Mouse (Mus musculus): ENCODE data around the gene Sla2. TPM values are rescaled to one million over a fixed set of nuclear protein-coding genes. Genes with fewer than 3 reads are reported as not detected.
"Not testable (repeated sequence)": the region's sequence is repeated elsewhere in the genome, so short reads cannot be mapped to it uniquely, and the experiment has no call there.

The Sla2 gene
- total RNA-seq, 4 experiments from 2014 or later = 0.09 TPM; not detected in 3

DNA sequence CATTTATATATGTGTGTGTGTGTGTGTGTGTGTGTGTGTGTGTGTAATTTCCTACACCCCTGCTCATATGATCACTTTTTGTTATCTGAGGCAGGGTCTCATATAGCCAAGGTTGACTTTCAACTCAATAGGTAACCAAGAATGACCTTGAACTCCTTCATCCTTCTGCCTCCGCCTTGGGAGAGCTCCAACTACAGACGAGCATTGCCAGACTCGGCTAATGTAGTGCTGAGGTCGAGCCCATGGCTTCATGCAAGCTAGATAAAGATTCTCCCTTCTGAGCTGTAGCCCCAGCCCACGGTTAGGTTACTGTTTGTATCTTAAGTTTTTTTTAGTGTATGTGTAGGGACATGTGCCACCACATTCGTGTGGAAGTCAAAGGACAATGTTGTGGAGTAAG is 14.9 kb upstream of the Sla2 start:
- no peak for DNase-seq (ENCODE audit: low spot score)

DNA sequence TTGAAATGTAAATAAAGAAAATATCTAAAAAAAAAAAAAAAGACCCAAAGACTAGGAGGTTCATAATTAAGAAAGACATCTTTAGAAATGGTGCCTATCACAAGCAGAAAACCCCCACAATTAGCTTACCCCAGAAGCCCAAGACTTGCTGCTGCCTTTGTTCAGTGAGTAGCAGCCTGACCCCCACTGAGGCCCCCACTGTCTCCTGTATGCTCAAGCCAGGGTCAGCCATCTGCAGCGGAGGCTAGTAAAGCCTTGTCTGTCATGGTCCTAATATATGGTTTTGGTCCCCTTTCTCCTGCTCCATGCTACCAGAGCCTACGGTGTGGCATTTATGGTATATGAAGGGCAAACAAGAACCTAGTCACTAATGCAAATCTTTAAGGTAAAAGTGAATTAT is 14.4 kb upstream of the Sla2 start:
- DNase-seq (ENCODE audit: low spot score) = no peak

- no peak for DNase-seq (ENCODE audit: low spot score)
These were observed 12.2 kb upstream of the Sla2 start for GRCm38 (mm10) chr2:156899184-156899583.

DNA sequence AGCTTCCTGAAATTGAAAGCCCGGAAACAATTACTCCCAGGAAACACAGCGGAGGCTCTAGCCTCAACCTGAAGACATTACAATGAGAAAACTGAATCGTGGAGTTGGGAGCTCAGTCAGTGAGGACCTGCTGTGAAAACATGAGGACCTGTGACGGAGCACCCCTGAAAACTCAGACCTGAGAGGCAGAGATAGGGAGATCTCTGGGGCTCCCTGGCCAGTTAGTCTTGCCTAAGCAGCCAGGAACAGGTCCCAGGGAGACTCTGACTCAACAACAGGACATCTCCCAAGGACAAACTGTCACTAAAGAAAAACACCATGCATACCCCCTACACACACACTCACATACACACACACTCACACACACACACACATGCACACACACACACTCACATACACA is 11.4 kb upstream of the Sla2 start:
- no peak for DNase-seq (ENCODE audit: low spot score)

DNA sequence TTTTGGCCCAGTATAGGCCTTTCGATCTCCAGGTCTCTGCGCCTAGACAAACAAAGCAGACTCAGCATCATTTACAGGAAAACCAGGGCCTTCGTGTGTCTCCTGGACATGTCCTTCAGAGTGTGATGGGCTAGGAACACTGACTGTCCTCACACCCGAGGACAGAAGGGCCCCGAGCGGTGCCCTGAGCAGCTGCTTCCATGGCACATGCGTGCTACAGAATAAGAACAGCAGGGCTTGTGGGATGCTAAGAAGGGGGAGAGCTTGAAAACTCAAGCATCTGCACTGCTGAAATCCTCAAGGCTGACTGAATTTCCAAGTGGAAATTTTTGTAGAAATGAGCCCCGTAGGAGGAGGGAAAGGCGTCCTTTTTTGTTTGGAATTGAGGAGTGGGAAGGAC is 10.0 kb upstream of the Sla2 start:
- DNase-seq (ENCODE audit: low spot score) = no peak

DNA sequence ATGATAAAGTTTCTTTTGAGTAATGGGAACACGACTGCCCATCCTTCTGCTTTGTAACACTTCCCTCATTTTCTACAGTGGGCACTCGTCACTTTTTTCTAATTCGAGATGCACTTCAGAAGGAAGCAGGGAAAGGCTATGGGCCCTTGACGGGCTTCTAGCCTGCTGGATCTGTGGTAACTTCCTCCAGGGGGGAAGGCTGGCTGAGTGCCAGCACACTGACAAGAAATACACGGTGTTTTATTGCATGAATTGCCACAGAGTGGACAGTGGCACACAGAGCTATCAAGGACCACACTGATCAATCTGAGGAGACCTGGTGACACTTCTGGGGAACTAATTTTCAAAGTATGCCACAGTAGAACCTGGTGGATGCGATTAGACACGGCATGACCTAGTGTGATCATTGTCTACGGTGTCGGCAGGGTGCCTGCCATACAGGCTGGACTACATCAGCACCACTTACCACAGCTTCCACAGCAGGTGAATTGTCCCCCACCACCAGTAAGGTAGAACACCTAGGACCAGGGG is 9.5 kb upstream of the Sla2 start:
- DNase-seq (ENCODE audit: low spot score) = no peak

DNA sequence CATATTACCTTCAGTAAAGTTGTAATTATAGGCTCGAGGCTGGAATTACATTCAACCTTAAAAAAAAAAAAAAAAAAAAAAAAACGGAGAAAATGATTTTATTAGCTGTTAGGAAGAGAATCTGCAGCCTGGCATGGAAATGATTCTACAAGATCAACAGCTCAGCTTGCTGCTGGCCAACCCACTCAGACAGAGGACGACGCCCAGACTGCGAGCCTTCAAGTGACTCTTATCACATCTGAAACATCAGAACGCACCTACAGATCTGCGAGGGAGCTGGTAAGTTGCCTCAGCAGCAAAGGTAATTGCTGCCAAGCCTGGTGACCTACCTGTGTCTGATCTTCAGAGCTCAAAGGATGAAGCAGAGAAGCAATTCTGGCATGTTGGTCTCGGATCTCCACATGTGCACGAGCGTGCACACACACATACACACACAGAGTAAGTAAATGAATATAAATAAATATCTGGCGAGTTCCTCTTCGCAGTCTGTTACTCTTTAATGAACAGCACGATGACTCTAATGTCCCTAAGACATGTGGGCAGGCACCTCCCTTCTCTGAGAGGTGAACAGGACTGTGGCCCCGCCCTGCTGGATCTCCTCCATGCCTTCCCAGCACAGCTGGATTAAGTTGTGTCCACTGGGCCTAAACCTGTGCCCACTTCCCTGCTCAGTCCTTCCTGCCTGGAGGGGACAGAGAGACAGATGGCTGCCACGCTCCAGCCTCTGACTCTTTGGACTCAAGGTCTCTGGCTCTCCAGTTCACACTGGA is 7.7 kb upstream of the Sla2 start:
- DNase-seq (ENCODE audit: low spot score) = no peak

DNA sequence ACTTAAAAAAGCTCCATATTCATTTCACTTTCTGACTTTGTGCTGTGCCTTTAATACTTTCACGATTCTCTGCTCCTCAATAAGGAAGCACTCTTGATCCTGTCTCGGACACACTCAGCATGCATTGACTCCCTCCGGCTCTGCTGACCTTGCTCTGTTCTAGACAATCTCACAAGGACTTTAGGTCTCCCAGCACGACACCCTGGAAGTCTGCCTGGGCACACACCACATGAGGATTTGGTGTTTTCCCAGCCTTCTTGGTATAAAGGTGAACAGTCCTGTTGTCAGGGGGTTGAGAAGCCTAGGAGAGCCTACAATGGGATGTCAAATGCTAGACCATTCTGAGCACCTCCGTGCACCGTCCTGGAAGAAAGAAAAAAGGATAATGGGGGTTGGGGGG is 5.8 kb upstream of the Sla2 start:
- no peak for DNase-seq (ENCODE audit: low spot score)

- DNase-seq (ENCODE audit: low spot score) = no peak
These were observed 5.2 kb upstream of the Sla2 start for GRCm38 (mm10) chr2:156892240-156892639.

- DNase-seq (ENCODE audit: low spot score) = no peak
These were observed 1.5 kb upstream of the Sla2 start for GRCm38 (mm10) chr2:156888490-156888889.

DNA sequence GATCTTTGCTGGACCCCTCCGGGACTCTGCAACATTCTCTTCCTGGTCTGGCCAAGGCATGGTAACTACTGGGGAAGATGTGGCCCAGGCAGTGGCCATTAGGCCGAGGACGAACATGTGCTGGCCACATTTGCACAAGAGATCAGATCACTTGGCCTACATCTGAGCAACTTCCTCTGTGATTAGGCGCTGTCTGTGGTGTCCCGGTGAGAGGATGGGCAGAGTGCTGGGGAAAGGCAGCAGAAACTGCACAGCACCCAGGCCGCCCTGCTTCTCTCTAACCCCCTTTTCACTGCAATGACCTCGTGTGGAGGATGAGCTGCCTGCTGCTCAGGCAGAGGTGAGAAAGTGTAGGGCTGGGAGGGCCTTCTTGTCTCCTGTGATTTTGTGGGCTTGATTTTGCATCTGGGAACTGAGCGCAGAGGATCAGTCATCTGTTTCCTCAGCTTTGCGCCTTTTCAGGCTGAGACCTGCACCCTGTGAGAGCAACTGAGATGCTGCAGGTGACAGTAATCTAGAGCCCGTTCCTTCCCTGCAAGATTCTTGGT is 834 bp downstream of the Sla2 start:
- no peak for DNase-seq (ENCODE audit: low spot score)

DNA sequence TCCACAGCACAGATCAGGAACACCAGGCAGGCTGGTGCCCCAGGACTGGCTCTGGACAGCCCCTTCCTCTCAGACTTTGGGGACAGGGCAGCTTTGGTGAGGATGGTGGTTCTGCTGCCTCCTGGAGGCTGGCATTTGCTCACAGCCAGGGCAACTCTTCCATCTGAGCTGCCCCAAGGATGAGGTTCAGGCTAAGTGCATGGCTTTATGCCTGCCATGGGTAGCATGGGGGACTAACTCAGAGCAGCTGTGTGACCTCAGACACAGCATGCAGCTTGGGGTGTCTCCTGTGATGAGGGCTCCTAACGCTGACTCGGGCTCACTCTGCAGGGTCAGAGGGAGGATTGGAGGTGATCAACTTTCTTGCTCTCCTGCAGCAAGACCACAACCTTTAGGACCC is 1.3 kb downstream of the Sla2 start:
- not testable (repeated sequence) for DNase-seq (ENCODE audit: low spot score)

GRCm38 (mm10) chr2:156884396-156885211 is 2.4 kb downstream of the Sla2 start:
- no peak for DNase-seq (ENCODE audit: low spot score)

DNA sequence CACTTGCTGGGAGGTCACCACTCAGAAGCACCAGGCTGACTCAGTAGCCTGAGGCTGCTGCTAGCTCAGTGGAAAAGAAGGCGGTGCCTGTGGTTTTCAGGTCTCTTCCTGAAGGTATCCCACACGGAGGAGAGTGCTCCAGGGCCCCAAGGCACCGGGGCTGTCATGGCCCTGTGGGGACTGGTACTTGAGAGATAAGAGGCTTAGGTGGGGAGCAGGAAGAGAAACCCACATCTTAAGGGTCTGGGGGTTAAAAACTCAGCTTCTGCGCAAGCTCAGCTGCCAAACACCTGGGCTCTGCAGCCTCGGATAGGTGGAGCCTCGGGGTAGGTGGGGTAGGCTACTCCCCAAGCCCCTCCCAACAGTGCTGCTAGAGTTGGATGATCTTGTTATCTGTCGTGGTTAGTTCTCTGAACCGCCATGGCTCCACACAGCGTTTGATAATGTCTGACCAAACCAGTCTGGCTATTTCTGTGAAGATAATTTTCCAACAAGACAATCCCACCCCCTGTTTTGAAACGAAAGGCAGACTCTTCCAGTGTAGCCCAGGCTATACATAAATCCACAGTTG is 4.5 kb downstream of the Sla2 start:
- DNase-seq (ENCODE audit: low spot score) = no peak

- no peak for DNase-seq (ENCODE audit: low spot score)
These were observed 7.5 kb downstream of the Sla2 start for GRCm38 (mm10) chr2:156879541-156879940.

DNA sequence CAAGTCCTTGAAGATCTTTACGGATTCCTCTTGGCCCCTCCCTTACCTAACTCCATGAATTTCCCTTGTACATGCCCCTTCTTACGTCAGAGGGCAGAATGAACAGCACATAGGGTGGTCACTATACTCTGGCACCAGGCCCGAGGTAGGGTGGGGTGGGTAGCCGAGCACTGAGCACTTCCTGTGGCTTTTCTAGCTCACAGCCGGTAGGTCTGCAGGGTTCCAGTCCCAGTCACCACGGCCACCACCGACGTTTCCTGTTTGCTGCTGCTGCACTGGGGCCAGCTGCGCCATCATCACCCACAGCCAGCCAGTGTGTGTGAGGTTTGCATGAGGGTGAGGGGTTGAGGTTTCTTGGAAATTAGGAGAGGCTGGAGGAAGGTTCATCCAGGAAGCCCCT is 9.3 kb downstream of the Sla2 start:
- DNase-seq (ENCODE audit: low spot score) = no peak

DNA sequence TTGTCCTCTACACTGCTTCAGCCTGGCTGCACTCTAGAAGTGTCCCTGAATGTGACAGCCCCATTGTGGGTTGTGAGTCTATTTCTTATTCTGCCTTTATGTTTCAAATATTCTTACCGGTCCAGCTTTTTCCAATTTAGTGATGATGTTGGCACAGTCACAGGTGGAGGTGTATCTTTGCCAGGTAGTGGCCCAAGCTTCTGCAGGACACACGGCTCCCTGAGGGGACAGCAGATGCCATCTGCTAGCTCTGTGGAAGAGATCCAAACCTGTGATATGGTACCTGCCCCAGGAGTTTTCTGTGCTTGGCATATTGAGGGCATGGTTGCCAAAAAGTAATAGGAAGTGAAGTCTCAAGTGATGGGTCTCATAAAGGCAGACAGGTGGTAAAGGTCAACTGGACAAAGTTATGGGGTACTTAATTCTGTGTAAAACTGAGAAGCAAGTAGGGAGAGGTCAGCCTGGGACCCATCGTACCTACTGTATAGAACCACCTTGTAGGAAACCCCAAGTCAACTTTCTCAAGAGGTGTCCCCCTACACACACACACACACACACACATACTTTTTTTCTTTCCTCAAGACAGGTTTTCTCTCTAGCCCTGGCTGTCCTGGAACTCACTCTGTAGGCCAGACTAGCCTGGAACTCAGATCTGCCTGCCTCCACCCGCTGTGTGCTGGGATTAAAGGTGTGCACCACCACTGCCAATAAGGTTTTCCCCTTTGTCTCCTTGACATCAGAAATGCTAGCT is 12.1 kb downstream of the Sla2 start:
- no peak for DNase-seq (ENCODE audit: low spot score)

GRCm38 (mm10) chr2:156874047-156874759 is 12.8 kb downstream of the Sla2 start:
- DNase-seq (ENCODE audit: low spot score) = no peak

DNA sequence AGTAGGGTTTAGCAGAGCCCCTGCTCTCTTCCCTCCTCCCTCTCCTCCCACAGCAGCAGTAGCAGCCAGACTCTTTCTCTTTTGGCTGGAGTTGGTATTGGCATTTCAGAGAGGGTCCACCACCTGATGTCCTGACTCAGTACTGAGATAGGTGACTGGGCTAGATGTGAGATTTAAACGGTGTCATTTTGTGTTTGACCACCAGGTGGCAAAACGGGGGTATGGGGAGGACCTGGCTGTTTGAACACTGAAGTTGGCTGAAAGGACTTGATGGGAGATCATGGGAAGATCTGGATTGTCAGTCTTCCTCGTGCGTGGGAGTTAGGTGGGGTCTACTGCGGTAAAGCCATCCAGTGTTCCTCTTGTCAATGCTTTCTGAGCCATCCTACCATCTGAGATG is 13.4 kb downstream of the Sla2 start:
- peak; percentile 49 for DNase-seq (ENCODE audit: low spot score)

- DNase-seq (ENCODE audit: low spot score) = peak; percentile 34
These were observed 16.5 kb downstream of the Sla2 start for GRCm38 (mm10) chr2:156870519-156870918.

DNA sequence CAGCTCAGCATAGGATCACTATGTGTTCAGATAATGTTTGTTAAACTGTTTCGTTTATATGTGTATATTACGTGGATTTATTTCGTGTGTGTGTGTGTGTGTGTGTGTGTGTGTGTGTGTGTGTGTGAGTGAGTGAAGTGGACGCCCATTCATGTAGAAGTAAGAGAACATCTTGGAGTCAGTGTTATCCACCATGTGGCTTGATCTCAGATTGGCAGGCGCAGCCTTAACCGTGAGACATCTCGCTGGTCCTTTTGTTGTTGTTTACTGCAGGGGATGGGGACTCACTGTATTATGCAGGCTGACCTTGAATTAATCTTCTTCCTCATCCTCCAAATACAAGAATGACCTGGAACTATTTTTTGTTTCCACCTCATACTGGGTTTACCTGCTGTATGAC is 17.4 kb downstream of the Sla2 start:
- DNase-seq (ENCODE audit: low spot score) = no peak

Data from heart, adult 8-10 months (tissue).